18 mouse cellular contexts compared by ENCODE assay signal in genomic region chr11:33798094-33798648, GRCm38 (mm10).
DNase-seq lines count a peak whose midpoint lies in the region; ATAC-seq and TF ChIP-seq lines count a peak whose summit lies in the region.
"Had no signal": no experiment of that assay in that cellular context is flagged by ENCODE, and none has a peak within 500 bp of the region (broad histone marks: within the 10 kb centered on the region; RNA-seq: fewer than 3 reads in every experiment).

No protein-coding gene starts in this region.

- H3K4me3 ChIP-seq in forebrain, embryonic 13.5 days: no peak overlapping the region
- no peak overlapping the region for H3K4me3 ChIP-seq in forebrain, postnatal 0 days (ENCODE audit: low read depth, low read length)
- H3K4me3 ChIP-seq in neural tube, embryonic 15.5 days (replicated peaks): no peak overlapping the region
- H3K4me3 ChIP-seq: heart, embryonic 12.5 days; kidney, embryonic 15.5 days; left cerebral cortex, adult 2 months; limb, embryonic 12.5 days had no signal

- intact Hi-C loops in left cerebral cortex, postnatal 25 days (cut with DNase I): no loop called here

- H3K27me3 ChIP-seq in forebrain, embryonic 13.5 days: no peaks in the 10 kb centered on the region
- H3K27me3 ChIP-seq in forebrain, postnatal 0 days (ENCODE audit: insufficient read depth, low read length): no peaks in the 10 kb centered on the region
- H3K27me3 ChIP-seq in neural tube, embryonic 15.5 days (replicated peaks): no peaks in the 10 kb centered on the region
- H3K27me3 ChIP-seq: heart, embryonic 12.5 days; kidney, embryonic 15.5 days; limb, embryonic 12.5 days had no signal

- peaks cover 27% of the 10 kb centered on the region for H3K4me1 ChIP-seq in forebrain, embryonic 13.5 days
- H3K4me1 ChIP-seq in forebrain, postnatal 0 days (ENCODE audit: insufficient read depth): peaks cover 7% of the 10 kb centered on the region; the same call in 1 of the 2 replicates
- peaks cover 14% of the 10 kb centered on the region for H3K4me1 ChIP-seq in neural tube, embryonic 15.5 days
- H3K4me1 ChIP-seq: heart, embryonic 12.5 days; kidney, embryonic 15.5 days had no signal

- peak; percentile 12 to 22 for DNase-seq in left cerebral cortex, postnatal 25 days (ENCODE audit: low spot score in 2 of 2)
- DNase-seq in left cerebral cortex, adult 8-10 months (ENCODE audit: low spot score in 2 of 2): no peak
- DNase-seq in forebrain, postnatal 0 days: peak; percentile 37
- DNase-seq in cerebellum, postnatal 36 days: no peak
- no peak for DNase-seq in thymus, adult 18-20 months
- DNase-seq: cerebellum, postnatal 10 days; gastrocnemius, postnatal 36 days; lung, postnatal 36 days; right cerebral cortex, postnatal 25 days; thymus, postnatal 14 days had no signal

- no peak overlapping the region for H3K9ac ChIP-seq in forebrain, embryonic 13.5 days
- H3K9ac ChIP-seq in forebrain, postnatal 0 days: no peak overlapping the region
- no peak overlapping the region; the same call in 1 of the 2 replicates for H3K9ac ChIP-seq in neural tube, embryonic 15.5 days (replicated peaks)
- H3K9ac ChIP-seq: heart, embryonic 12.5 days; kidney, embryonic 15.5 days; limb, embryonic 12.5 days; liver, embryonic 14.5 days had no signal

- no peaks in the 10 kb centered on the region for H3K9me3 ChIP-seq in forebrain, embryonic 13.5 days (replicated peaks)
- H3K9me3 ChIP-seq in forebrain, postnatal 0 days (ENCODE audit: low read length): no peaks in the 10 kb centered on the region
- H3K9me3 ChIP-seq in neural tube, embryonic 15.5 days (replicated peaks): no peaks in the 10 kb centered on the region
- H3K9me3 ChIP-seq: heart, embryonic 12.5 days; kidney, embryonic 15.5 days; limb, embryonic 12.5 days had no signal

- WGBS in forebrain, embryonic 13.5 days: 47% methylated on average over 12 of the region's 12 CpGs
- WGBS in forebrain, postnatal 0 days: 32% methylated on average over 12 of the region's 12 CpGs
- WGBS in neural tube, embryonic 15.5 days: 51% methylated on average over 12 of the region's 12 CpGs

- no peak for TF ChIP-seq CTCF in forebrain, postnatal 0 days (IDR thresholded peaks at IDR 0.05; ENCODE audit: low read depth)

- H3K4me2 ChIP-seq in forebrain, embryonic 13.5 days: no peak overlapping the region
- no peak overlapping the region for H3K4me2 ChIP-seq in forebrain, postnatal 0 days (ENCODE audit: low read depth)
- no peak overlapping the region for H3K4me2 ChIP-seq in neural tube, embryonic 15.5 days
- H3K4me2 ChIP-seq: heart, embryonic 12.5 days; kidney, embryonic 15.5 days; limb, embryonic 12.5 days had no signal

- 0 out of 2 replicates have a peak overlapping the region, but pooled peaks have one; percentile 48 for H3K27ac ChIP-seq in forebrain, embryonic 13.5 days
- 0 out of 2 replicates have a peak overlapping the region, but pooled peaks have one; percentile 29 for H3K27ac ChIP-seq in forebrain, postnatal 0 days (ENCODE audit: low read depth, low read length)
- H3K27ac ChIP-seq in neural tube, embryonic 15.5 days (replicated peaks): peak overlapping the region; percentile 56
- H3K27ac ChIP-seq: kidney, embryonic 15.5 days; left cerebral cortex, adult 2 months; limb, embryonic 12.5 days; liver, embryonic 14.5 days had no signal

- ATAC-seq in forebrain, embryonic 13.5 days: 0 out of 2 replicates have a peak, but pooled peaks have one; percentile 11
- ATAC-seq in forebrain, postnatal 0 days: peak; percentile 57
- ATAC-seq in neural tube, embryonic 15.5 days (ENCODE audit: low FRiP score): peak; percentile 48
- ATAC-seq: intestine, embryonic 16.5 days had no signal

- no peaks in the 10 kb centered on the region for H3K36me3 ChIP-seq in forebrain, embryonic 13.5 days (ENCODE audit: poor library complexity, severe bottlenecking)
- no peaks in the 10 kb centered on the region for H3K36me3 ChIP-seq in forebrain, postnatal 0 days (ENCODE audit: insufficient read depth)
- H3K36me3 ChIP-seq in neural tube, embryonic 15.5 days: no peaks in the 10 kb centered on the region
- H3K36me3 ChIP-seq: heart, embryonic 12.5 days; kidney, embryonic 15.5 days; limb, embryonic 12.5 days had no signal

Comparison
In these comparisons a context has a peak if more than half of its experiments do, and no peak if none do; other contexts are left out.
1. DNase-seq: peak in left cerebral cortex, postnatal 25 days (2 of 2) and forebrain, postnatal 0 days (single experiment); none in left cerebral cortex, adult 8-10 months (0 of 2), cerebellum, postnatal 36 days (0 of 2) and thymus, adult 18-20 months (0 of 2).
2. Peak in every context shown above with its lines, with median percentiles within 50 percentile points of each other: ATAC-seq and H3K27ac ChIP-seq.